Mouse (Mus musculus): ENCODE measurements around the gene Zfp385b. TPM values are rescaled to one million over a fixed set of nuclear protein-coding genes. Genes with fewer than 3 reads are reported as not detected.

Zfp385b gene
- total and polyA plus RNA-seq, 3 experiments, result 7.3 to 8.2 (median 7.9) TPM

DNA sequence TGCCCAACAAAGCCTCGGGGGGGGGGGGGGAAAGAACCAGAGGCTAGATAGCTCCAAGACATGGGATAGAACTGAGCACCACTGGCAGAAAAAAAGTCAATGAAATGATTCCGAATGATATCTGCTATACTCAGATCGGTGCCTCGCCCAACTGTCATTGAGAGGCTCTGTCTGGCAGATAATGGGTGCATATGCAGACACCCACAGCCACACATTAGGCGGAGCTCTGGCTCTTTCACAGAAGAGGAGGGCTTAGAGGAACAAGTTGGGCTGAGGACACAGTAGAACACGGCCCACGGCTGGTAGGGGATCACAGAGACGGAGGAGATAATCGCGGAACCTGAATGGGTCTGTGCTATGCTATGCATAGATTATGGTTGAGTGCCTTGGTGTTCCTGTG is 145.7 kb downstream of the Zfp385b start:
- intact Hi-C loops (cut with DNase I), result no loop called here
- no peak for TF ChIP-seq POLR2A (IDR thresholded peaks at IDR 0.05; ENCODE audit: insufficient read depth, low read depth, low read length)
- TF ChIP-seq CTCF (IDR thresholded peaks at IDR 0.05), result no peak
- no peak for TF ChIP-seq EP300 (IDR thresholded peaks at IDR 0.05; ENCODE audit: insufficient read depth, low read depth, low read length)
- Histone ChIP-seq H3K4me1 (ENCODE audit: control insufficient read depth, insufficient read depth, low read length) (no peaks in the 10 kb centered on the region; the same call in 1 of the 2 replicates), H3K79me2 (replicated peaks; ENCODE audit: control insufficient read depth, insufficient read depth, low read length) (no peaks in the 10 kb centered on the region), H3K4me3 (no peak overlapping the region), H3K27me3 (ENCODE audit: control insufficient read depth, insufficient read depth, low read length) (no peaks in the 10 kb centered on the region), H3K9ac (ENCODE audit: low read depth, low read length) (no peak overlapping the region), H3K36me3 (ENCODE audit: control insufficient read depth, insufficient read depth, low read length) (no peaks in the 10 kb centered on the region), H3K27ac (no peak overlapping the region)
- 86% methylated on average over 10 of the region's 10 CpGs for WGBS
- DNase-seq, result no peak

DNA sequence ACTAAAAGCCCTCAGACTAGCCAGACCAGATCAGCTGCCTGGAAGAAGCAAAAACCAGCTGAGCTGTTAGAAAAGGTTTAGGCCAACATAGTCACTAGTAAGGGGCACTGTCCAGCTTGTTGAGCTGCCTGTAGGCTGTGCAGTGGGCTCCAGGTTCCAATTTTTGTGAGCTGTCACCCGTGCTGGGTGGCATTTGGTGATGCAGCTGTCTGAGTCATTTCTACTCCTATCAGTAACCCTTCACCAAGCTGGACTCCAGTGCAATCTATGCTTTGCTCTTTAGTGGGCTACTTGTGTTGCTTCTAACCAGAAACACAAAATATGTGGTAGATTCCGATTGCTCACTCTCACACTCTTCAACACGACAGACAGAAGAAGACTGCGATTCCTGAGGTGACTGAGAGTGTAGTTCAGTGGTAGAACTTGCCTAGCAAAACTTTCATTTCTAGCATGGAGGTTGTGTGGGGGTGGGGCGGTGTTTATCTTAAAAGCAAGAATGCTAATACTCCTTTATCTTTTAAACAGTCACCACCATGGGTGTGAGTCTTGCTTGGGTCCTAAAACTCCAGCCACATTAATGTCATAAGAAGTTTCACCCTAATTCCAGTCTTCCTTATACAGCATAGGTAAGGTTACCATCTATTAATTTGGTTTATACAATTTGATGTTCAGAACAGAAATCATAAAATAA is 147.1 kb downstream of the Zfp385b start:
- Histone ChIP-seq H3K4me1 (ENCODE audit: control insufficient read depth, insufficient read depth, low read length) (no peaks in the 10 kb centered on the region; the same call in 1 of the 2 replicates), H3K27me3 (ENCODE audit: control insufficient read depth, insufficient read depth, low read length) (no peaks in the 10 kb centered on the region), H3K4me3 (no peak overlapping the region), H3K79me2 (replicated peaks; ENCODE audit: control insufficient read depth, insufficient read depth, low read length) (no peaks in the 10 kb centered on the region), H3K9ac (ENCODE audit: low read depth, low read length) (no peak overlapping the region), H3K27ac (no peak overlapping the region), H3K36me3 (ENCODE audit: control insufficient read depth, insufficient read depth, low read length) (no peaks in the 10 kb centered on the region)
- no peak for DNase-seq
- TF ChIP-seq EP300 (IDR thresholded peaks at IDR 0.05; ENCODE audit: insufficient read depth, low read depth, low read length) (no peak), POLR2A (IDR thresholded peaks at IDR 0.05; ENCODE audit: insufficient read depth, low read depth, low read length) (no peak), CTCF (IDR thresholded peaks at IDR 0.05) (no peak)
- WGBS, result 87% methylated on average over 5 of the region's 5 CpGs
- intact Hi-C loops (cut with DNase I), result no loop called here

DNA sequence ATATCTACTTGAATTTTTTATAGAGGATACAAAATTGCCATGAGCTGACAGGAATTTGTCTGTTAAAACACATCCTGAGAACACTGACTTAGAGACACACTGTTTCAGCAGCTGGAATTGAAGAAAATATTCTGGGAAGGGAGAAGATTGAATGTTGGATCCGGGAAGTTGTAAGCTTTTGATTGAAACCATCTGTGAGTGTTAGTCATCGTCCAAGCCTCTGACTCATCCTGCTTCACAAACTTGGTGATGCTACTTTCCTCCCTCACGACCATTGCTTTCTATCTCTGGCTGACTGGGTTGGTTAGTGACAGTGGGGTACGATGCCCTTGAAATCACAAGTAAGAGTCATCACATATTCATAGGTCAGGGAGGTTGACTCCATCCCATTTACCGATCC is 157.3 kb downstream of the Zfp385b start:
- no peaks in the 10 kb centered on the region for H3K27me3 ChIP-seq (ENCODE audit: control insufficient read depth, insufficient read depth, low read length)
- TF ChIP-seq POLR2A (IDR thresholded peaks at IDR 0.05; ENCODE audit: insufficient read depth, low read depth, low read length), result no peak
- no peak for TF ChIP-seq CTCF (IDR thresholded peaks at IDR 0.05)
- H3K36me3 ChIP-seq (ENCODE audit: control insufficient read depth, insufficient read depth, low read length), result no peaks in the 10 kb centered on the region
- H3K27ac ChIP-seq, result no peak overlapping the region
- H3K4me3 ChIP-seq, result no peak overlapping the region
- 61% methylated on average over 5 of the region's 5 CpGs for WGBS
- H3K79me2 ChIP-seq (replicated peaks; ENCODE audit: control insufficient read depth, insufficient read depth, low read length), result no peaks in the 10 kb centered on the region
- no peaks in the 10 kb centered on the region for H3K4me1 ChIP-seq (ENCODE audit: control insufficient read depth, insufficient read depth, low read length)
- H3K9ac ChIP-seq (ENCODE audit: low read depth, low read length), result no peak overlapping the region
- no peak for DNase-seq
- intact Hi-C loops (cut with DNase I), result no loop called here

DNA sequence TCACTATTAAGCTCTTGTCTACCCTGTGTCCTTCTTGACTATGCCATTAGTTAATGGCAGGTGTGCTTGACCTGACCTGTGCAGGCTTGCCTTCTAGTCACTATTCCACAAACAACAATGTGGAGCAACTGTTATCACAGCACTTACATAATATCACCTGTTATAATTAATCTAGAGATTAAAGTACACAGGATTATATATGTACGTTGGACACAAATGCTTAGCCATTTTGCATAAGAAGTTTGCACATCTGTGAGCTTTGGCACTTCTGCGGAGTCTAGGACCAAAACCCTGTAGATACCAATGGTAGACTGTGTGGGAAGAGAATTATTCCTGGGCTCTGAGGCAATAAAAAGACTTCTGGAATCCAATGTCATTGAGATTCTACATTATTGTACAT is 165.8 kb downstream of the Zfp385b start:
- Histone ChIP-seq H3K9ac (ENCODE audit: low read depth, low read length) (no peak overlapping the region), H3K79me2 (replicated peaks; ENCODE audit: control insufficient read depth, insufficient read depth, low read length) (no peaks in the 10 kb centered on the region), H3K4me3 (no peak overlapping the region), H3K36me3 (ENCODE audit: control insufficient read depth, insufficient read depth, low read length) (no peaks in the 10 kb centered on the region), H3K27ac (no peak overlapping the region), H3K4me1 (ENCODE audit: control insufficient read depth, insufficient read depth, low read length) (no peaks in the 10 kb centered on the region), H3K27me3 (ENCODE audit: control insufficient read depth, insufficient read depth, low read length) (no peaks in the 10 kb centered on the region)
- WGBS, result 89% methylated on average over 2 of the region's 2 CpGs
- TF ChIP-seq CTCF (IDR thresholded peaks at IDR 0.05) (no peak), POLR2A (IDR thresholded peaks at IDR 0.05; ENCODE audit: insufficient read depth, low read depth, low read length) (no peak), EP300 (IDR thresholded peaks at IDR 0.05; ENCODE audit: insufficient read depth, low read depth, low read length) (no peak)
- intact Hi-C loops (cut with DNase I), result no loop called here
- DNase-seq, result no peak

DNA sequence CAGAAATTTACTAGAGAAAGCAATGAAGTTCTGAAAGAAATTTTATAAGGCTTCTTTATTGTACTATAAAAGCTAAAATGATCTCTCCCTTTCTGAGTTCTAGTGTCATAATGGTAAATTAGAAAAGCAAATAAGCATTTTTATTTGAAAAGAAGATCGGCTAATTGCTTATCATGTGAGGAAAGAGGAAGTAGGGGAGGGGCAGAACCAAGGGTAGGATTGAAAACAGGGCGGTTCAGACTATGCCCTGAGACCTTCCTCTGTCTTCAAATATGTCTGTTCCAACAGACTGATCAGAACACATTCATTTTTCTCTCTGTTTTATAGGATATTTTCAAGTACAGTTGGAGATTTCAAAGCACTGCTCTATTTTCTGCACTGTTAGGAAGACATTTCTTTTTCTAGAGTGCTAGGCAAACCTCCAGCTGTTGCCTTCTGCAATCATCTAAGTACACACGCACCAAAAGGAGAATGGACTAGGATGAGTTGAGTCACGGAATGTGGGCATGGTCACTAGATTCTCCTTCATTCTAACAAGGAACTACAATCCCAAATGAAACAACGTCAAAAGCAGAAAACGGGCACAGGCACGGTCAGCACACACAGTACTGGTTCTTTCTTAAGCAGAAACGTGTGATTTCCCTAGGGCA is 177.8 kb downstream of the Zfp385b start:
- intact Hi-C loops (cut with DNase I), result no loop called here
- Histone ChIP-seq H3K4me3 (no peak overlapping the region), H3K4me1 (ENCODE audit: control insufficient read depth, insufficient read depth, low read length) (no peaks in the 10 kb centered on the region), H3K79me2 (replicated peaks; ENCODE audit: control insufficient read depth, insufficient read depth, low read length) (no peaks in the 10 kb centered on the region), H3K27ac (no peak overlapping the region), H3K9ac (ENCODE audit: low read depth, low read length) (no peak overlapping the region), H3K27me3 (ENCODE audit: control insufficient read depth, insufficient read depth, low read length) (no peaks in the 10 kb centered on the region), H3K36me3 (ENCODE audit: control insufficient read depth, insufficient read depth, low read length) (no peaks in the 10 kb centered on the region)
- TF ChIP-seq CTCF (IDR thresholded peaks at IDR 0.05) (no peak), POLR2A (IDR thresholded peaks at IDR 0.05; ENCODE audit: insufficient read depth, low read depth, low read length) (no peak), EP300 (IDR thresholded peaks at IDR 0.05; ENCODE audit: insufficient read depth, low read depth, low read length) (no peak)
- DNase-seq, result no peak
- WGBS, result 72% methylated on average over 8 of the region's 8 CpGs

DNA sequence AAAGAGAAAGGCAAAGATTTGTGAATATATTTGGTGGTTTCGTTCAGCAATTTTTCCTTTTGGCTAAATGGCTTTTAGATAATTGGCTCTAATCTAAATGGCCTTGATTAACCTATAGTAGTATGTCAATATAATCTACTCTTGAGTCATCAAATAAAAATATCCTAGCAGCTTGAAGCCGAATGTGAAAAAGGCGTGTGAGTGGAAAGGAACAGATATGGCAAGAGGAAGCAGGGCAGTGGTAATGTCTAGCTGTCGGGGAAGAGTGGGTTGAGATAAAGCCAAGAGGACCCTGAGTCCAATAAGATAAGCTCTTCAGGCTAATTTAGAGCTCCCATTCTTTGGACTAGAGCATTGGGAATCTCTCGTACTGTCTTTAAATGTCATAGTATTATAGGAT is 179.4 kb downstream of the Zfp385b start:
- Histone ChIP-seq H3K36me3 (ENCODE audit: control insufficient read depth, insufficient read depth, low read length) (no peaks in the 10 kb centered on the region), H3K9ac (ENCODE audit: low read depth, low read length) (no peak overlapping the region), H3K79me2 (replicated peaks; ENCODE audit: control insufficient read depth, insufficient read depth, low read length) (no peaks in the 10 kb centered on the region), H3K4me3 (no peak overlapping the region), H3K27me3 (ENCODE audit: control insufficient read depth, insufficient read depth, low read length) (no peaks in the 10 kb centered on the region), H3K4me1 (ENCODE audit: control insufficient read depth, insufficient read depth, low read length) (no peaks in the 10 kb centered on the region), H3K27ac (no peak overlapping the region)
- intact Hi-C loops (cut with DNase I), result no loop called here
- DNase-seq, result no peak
- WGBS, result 36% methylated on average over 5 of the region's 5 CpGs
- TF ChIP-seq EP300 (IDR thresholded peaks at IDR 0.05; ENCODE audit: insufficient read depth, low read depth, low read length), result no peak
